Mouse (Mus musculus) stomach, postnatal 0 days (tissue): ENCODE measurements around the gene Saxo1. TPM values are rescaled to one million over a fixed set of nuclear protein-coding genes. Genes with fewer than 3 reads are reported as not detected.
A peak's percentile ranks its signal among the peaks of the same experiment; 100 is the strongest.

Experiments used
- ATAC-seq: fragments of 200-750 bp; cut with Nextera tagmentation; 2 replicates; pipeline ENCODE4 v1.8.0; 2017; ENCODE audit not compliant: low FRiP score, low TSS enrichment
- DNase-seq: peaks from one replicate; pipeline ENCODE4 v3.0.0-alpha.2; 2016; ENCODE audit warnings: low spot score
- H3K27ac ChIP-seq: fragments of 300-500 bp; sonication (generic); replicated peaks from 2 replicates; pipeline ENCODE4 v1.5.1; 2014; ENCODE audit warnings: mild to moderate bottlenecking, control low read depth
- H3K27me3 ChIP-seq: fragments of 300-500 bp; sonication (generic); 2 replicates; pipeline ENCODE4 v1.6.1; 2014; ENCODE audit warnings: low read length; ENCODE audit not compliant: control insufficient read depth, insufficient read depth
- H3K36me3 ChIP-seq: fragments of 300-500 bp; sonication (generic); 2 replicates; pipeline ENCODE4 v1.6.1; 2014; ENCODE audit warnings: low read length, mixed read lengths; ENCODE audit not compliant: control insufficient read depth, insufficient read depth
- H3K4me1 ChIP-seq: fragments of 300-500 bp; sonication (generic); replicated peaks from 2 replicates; pipeline ENCODE4 v1.6.1; 2014; ENCODE audit warnings: antibody characterized with exemption; ENCODE audit not compliant: control insufficient read depth, insufficient read depth
- H3K4me2 ChIP-seq: fragments of 300-500 bp; sonication (generic); replicated peaks from 2 replicates; pipeline ENCODE4 v1.6.1; 2014; ENCODE audit warnings: low read depth, mild to moderate bottlenecking, control low read depth, moderate library complexity
- H3K4me3 ChIP-seq: fragments of 300-500 bp; sonication (generic); 2 replicates; pipeline ENCODE4 v1.5.1; 2014; ENCODE audit warnings: low read depth, low read length, control low read depth
- H3K9ac ChIP-seq: fragments of 300-500 bp; sonication (generic); 2 replicates; pipeline ENCODE4 v1.6.1; 2014; ENCODE audit warnings: mild to moderate bottlenecking, low read length, control low read depth, mixed read lengths
- H3K9me3 ChIP-seq: fragments of 300-500 bp; sonication (generic); 2 replicates; pipeline ENCODE4 v1.6.1; 2016; ENCODE audit warnings: low read length; ENCODE audit not compliant: control insufficient read depth
- CTCF ChIP-seq: IDR thresholded peaks from 2 replicates; pipeline ENCODE4 v1.5.1; 2016; ENCODE audit warnings: antibody characterized with exemption, low read depth, mild to moderate bottlenecking, moderate library complexity
- EP300 ChIP-seq: optimal IDR thresholded peaks from 2 replicates; pipeline ENCODE3; 2016; ENCODE audit warnings: antibody characterized with exemption
- WGBS: fragments of 180-500 bp; shearing (Covaris S2); extraction: QIAGEN DNeasy Blood & Tissue Kit; methylation state at CpG from one replicate; pipeline ENCODE4 v1.1.7; 2014; 5-methylcytosine and 5-hydroxymethylcytosine counted together
- polyA plus RNA-seq: library from polyadenylated mRNA; unstranded; fragments of >200 nt; fragmentation: Nextera tagmentation; extraction: Ambion mirVana; gene quantifications from 2 replicates; pipeline ENCODE4 v1.2.1, GENCODE M21; 2015

The Saxo1 gene
- polyA plus RNA-seq, 1 experiment from 2014 or later = not detected

GRCm38 (mm10) chr4:86523771-86524170 lies 34.4 kb downstream of the Saxo1 start:
- no peak overlapping the region for H3K27ac ChIP-seq
- no peaks in the 10 kb centered on the region for H3K4me1 ChIP-seq
- no peak overlapping the region for H3K4me3 ChIP-seq
- H3K9ac ChIP-seq = no peak overlapping the region
- no peak overlapping the region for H3K4me2 ChIP-seq
- no peaks in the 10 kb centered on the region for H3K36me3 ChIP-seq
- H3K27me3 ChIP-seq = no peaks in the 10 kb centered on the region
- DNase-seq (no peak), ATAC-seq (no peak)
- no peaks in the 10 kb centered on the region for H3K9me3 ChIP-seq
- WGBS = 76% methylated on average over 5 of the region's 5 CpGs
- no peak for TF ChIP-seq CTCF
- no peak for TF ChIP-seq EP300

GRCm38 (mm10) chr4:86520695-86521094 lies 37.4 kb downstream of the Saxo1 start:
- Histone ChIP-seq H3K4me3 (no peak overlapping the region), H3K27ac (no peak overlapping the region), H3K4me1 (no peaks in the 10 kb centered on the region), H3K9ac (no peak overlapping the region), H3K9me3 (no peaks in the 10 kb centered on the region), H3K36me3 (no peaks in the 10 kb centered on the region), H3K27me3 (no peaks in the 10 kb centered on the region), H3K4me2 (no peak overlapping the region)
- WGBS = 86% methylated on average over 12 of the region's 12 CpGs
- ATAC-seq (no peak), DNase-seq (no peak)
- TF ChIP-seq EP300 = no peak
- no peak for TF ChIP-seq CTCF

GRCm38 (mm10) chr4:86519953-86520352 lies 38.2 kb downstream of the Saxo1 start:
- Histone ChIP-seq H3K27me3 (no peaks in the 10 kb centered on the region), H3K36me3 (no peaks in the 10 kb centered on the region), H3K9ac (no peak overlapping the region), H3K4me2 (no peak overlapping the region), H3K4me3 (no peak overlapping the region), H3K9me3 (no peaks in the 10 kb centered on the region), H3K27ac (no peak overlapping the region), H3K4me1 (no peaks in the 10 kb centered on the region)
- DNase-seq = no peak
- TF ChIP-seq CTCF (no peak), EP300 (no peak)
- 65% methylated on average over 6 of the region's 6 CpGs for WGBS
- ATAC-seq = no peak

GRCm38 (mm10) chr4:86504656-86505055 lies 53.5 kb downstream of the Saxo1 start:
- H3K27ac ChIP-seq = no peak overlapping the region
- H3K4me3 ChIP-seq = no peak overlapping the region
- no peaks in the 10 kb centered on the region for H3K9me3 ChIP-seq
- H3K4me2 ChIP-seq = no peak overlapping the region
- no peaks in the 10 kb centered on the region for H3K27me3 ChIP-seq
- DNase-seq = no peak
- no peak for ATAC-seq
- H3K4me1 ChIP-seq = no peaks in the 10 kb centered on the region
- H3K36me3 ChIP-seq = no peaks in the 10 kb centered on the region
- H3K9ac ChIP-seq = no peak overlapping the region
- 51% methylated on average over 6 of the region's 6 CpGs for WGBS
- TF ChIP-seq CTCF (no peak), EP300 (no peak)

DNA sequence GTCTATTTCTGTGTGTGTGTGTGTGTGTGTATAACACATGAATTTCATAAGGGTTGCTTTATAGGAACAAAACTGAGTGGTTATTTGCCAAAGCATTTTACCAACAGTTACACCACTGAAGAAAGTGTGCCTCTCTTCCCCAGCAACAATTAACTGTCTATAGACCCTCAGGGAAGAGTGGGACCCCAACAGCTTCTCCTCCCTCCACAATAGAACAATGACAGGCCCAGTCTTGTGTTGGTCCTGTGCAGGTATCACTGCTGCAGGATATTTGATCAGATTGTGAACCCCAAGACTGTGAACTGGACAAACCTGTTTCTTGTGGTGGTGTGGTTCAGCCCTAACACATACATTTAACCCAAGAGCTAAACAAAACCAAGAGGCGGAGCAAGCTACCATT lies 58.6 kb downstream of the Saxo1 start:
- H3K4me2 ChIP-seq = no peak overlapping the region
- ATAC-seq (no peak), DNase-seq (no peak)
- H3K36me3 ChIP-seq = no peaks in the 10 kb centered on the region
- H3K9ac ChIP-seq = no peak overlapping the region
- TF ChIP-seq CTCF = no peak
- TF ChIP-seq EP300 = no peak
- no peak overlapping the region for H3K4me3 ChIP-seq
- H3K27ac ChIP-seq = no peak overlapping the region
- no peaks in the 10 kb centered on the region for H3K27me3 ChIP-seq
- H3K4me1 ChIP-seq = no peaks in the 10 kb centered on the region
- 88% methylated on average over 1 of the region's 1 CpGs for WGBS
- H3K9me3 ChIP-seq = no peaks in the 10 kb centered on the region

- 20% methylated on average over 5 of the region's 5 CpGs for WGBS
- H3K4me1 ChIP-seq = no peaks in the 10 kb centered on the region
- no peak overlapping the region for H3K4me3 ChIP-seq
- no peaks in the 10 kb centered on the region for H3K27me3 ChIP-seq
- H3K27ac ChIP-seq = no peak overlapping the region
- TF ChIP-seq CTCF (no peak), EP300 (no peak)
- H3K9me3 ChIP-seq = no peaks in the 10 kb centered on the region
- H3K4me2 ChIP-seq = no peak overlapping the region
- no peak overlapping the region for H3K9ac ChIP-seq
- H3K36me3 ChIP-seq = no peaks in the 10 kb centered on the region
- ATAC-seq = peak; percentile 60; the same call in 1 of the 2 replicates
- DNase-seq = peak; percentile 20
Observed at GRCm38 (mm10) chr4:86498754-86499153, 59.4 kb downstream of the Saxo1 start.
